ENCODE assay signal across 13 mouse cellular contexts in the genomic region with DNA sequence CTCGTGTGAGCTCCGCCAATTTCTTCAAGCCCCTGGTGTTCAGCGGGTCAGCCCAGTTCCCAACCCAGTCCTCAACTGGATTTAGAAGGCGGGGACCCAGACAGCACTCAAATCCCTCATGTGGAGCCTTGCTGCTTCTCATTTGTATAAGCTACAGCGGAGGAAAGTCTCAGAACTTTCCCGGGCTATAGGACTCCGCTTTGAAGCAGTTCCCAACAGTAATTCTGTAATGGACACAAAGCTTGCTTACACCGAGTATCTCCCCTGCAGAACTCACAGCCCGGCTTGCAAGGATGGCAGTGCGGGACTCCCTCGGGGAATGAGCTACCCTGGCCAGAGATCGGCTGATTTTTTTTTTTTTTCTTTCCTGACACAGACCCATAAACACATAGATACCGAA. TPM values are rescaled to one million over a fixed set of nuclear protein-coding genes. Genes with fewer than 3 reads are reported as not detected.
A peak's percentile ranks its signal among the peaks of the same experiment; 100 is the strongest.
DNase-seq lines count a peak whose midpoint lies in the region; ATAC-seq and TF ChIP-seq lines count a peak whose summit lies in the region.
"Had no signal": no experiment of that assay in that cellular context is flagged by ENCODE, and none has a peak within 500 bp of the region (broad histone marks: within the 10 kb centered on the region; RNA-seq: fewer than 3 reads in every experiment).

No protein-coding gene starts in this region.

- no peaks in the 10 kb centered on the region for H3K36me3 ChIP-seq in heart, embryonic 15.5 days
- no peaks in the 10 kb centered on the region for H3K36me3 ChIP-seq in forebrain, embryonic 12.5 days (replicated peaks)
- H3K36me3 ChIP-seq in hindbrain, postnatal 0 days (ENCODE audit: insufficient read depth, low read length), result no peaks in the 10 kb centered on the region
- no peaks in the 10 kb centered on the region for H3K36me3 ChIP-seq in neural tube, embryonic 11.5 days (ENCODE audit: control insufficient read depth, insufficient read depth, low read length)
- H3K36me3 ChIP-seq: lung, embryonic 15.5 days had no signal

- 16% methylated on average over 13 of the region's 13 CpGs for WGBS in heart, embryonic 15.5 days
- under 1% methylated on average over 13 of the region's 13 CpGs for WGBS in forebrain, embryonic 12.5 days
- 3% methylated on average over 13 of the region's 13 CpGs for WGBS in hindbrain, postnatal 0 days
- WGBS in neural tube, embryonic 11.5 days, result 7% methylated on average over 13 of the region's 13 CpGs

- no peak overlapping the region for H3K9ac ChIP-seq in heart, embryonic 15.5 days
- H3K9ac ChIP-seq in forebrain, embryonic 12.5 days, result peak overlapping the region; percentile 50; the same call in 1 of the 2 replicates
- no peak overlapping the region for H3K9ac ChIP-seq in hindbrain, postnatal 0 days (replicated peaks; ENCODE audit: low read length)
- H3K9ac ChIP-seq in neural tube, embryonic 11.5 days (ENCODE audit: low read length), result no peak overlapping the region
- H3K9ac ChIP-seq: lung, embryonic 15.5 days had no signal

- ATAC-seq in heart, embryonic 15.5 days (replicated peaks; ENCODE audit: insufficient number of reproducible peaks, insufficient read depth, low FRiP score, low read depth), result no peak
- peak; percentile 78 for ATAC-seq in forebrain, embryonic 12.5 days (ENCODE audit: low FRiP score)
- ATAC-seq in hindbrain, postnatal 0 days, result peak; percentile 40; the same call in 1 of the 2 replicates
- no peak for ATAC-seq in neural tube, embryonic 11.5 days (ENCODE audit: insufficient read depth, low FRiP score, low TSS enrichment)
- no peak for ATAC-seq in granulocyte monocyte progenitor cell, adult 5-6 weeks (replicated peaks; ENCODE audit: poor library complexity, severe bottlenecking)

- peaks cover 34% of the 10 kb centered on the region for H3K27me3 ChIP-seq in heart, embryonic 15.5 days
- peaks cover 16% of the 10 kb centered on the region; the same call in 1 of the 2 replicates for H3K27me3 ChIP-seq in forebrain, embryonic 12.5 days
- H3K27me3 ChIP-seq in hindbrain, postnatal 0 days (ENCODE audit: insufficient read depth, low read length), result peaks cover 30% of the 10 kb centered on the region
- peaks cover 50% of the 10 kb centered on the region for H3K27me3 ChIP-seq in neural tube, embryonic 11.5 days (ENCODE audit: control insufficient read depth, insufficient read depth, low read length)

- no peak for DNase-seq in heart, postnatal 4 days
- DNase-seq in hindbrain, postnatal 0 days (ENCODE audit: low spot score), result peak; percentile 10
- DNase-seq in neural tube, embryonic 11.5 days (ENCODE audit: low spot score), result peak; percentile 32
- no peak for DNase-seq in gastrocnemius, postnatal 36 days
- DNase-seq in left cerebral cortex, adult 2 months (ENCODE audit: extremely low spot score in 1 of 2, low spot score in 2 of 2), result no peak
- DNase-seq: cerebellum, adult 11-12 months; kidney, postnatal 10 days had no signal

- intact Hi-C loops in gastrocnemius, postnatal 36 days (cut with DNase I), result no loop called here
- intact Hi-C loops in left cerebral cortex, adult 2 months (cut with DNase I), result no loop called here

- H3K4me2 ChIP-seq in heart, embryonic 15.5 days, result peak overlapping the region; percentile 41
- H3K4me2 ChIP-seq in forebrain, embryonic 12.5 days, result peak overlapping the region; percentile 42
- peak overlapping the region; percentile 23; the same call in 1 of the 2 replicates for H3K4me2 ChIP-seq in hindbrain, postnatal 0 days (ENCODE audit: low read depth, low read length)
- H3K4me2 ChIP-seq in neural tube, embryonic 11.5 days (ENCODE audit: low read depth), result peak overlapping the region; percentile 19; the same call in 1 of the 2 replicates
- H3K4me2 ChIP-seq: lung, embryonic 15.5 days had no signal

- H3K4me3 ChIP-seq in heart, embryonic 15.5 days, result peak overlapping the region; percentile 3; the same call in 1 of the 2 replicates
- H3K4me3 ChIP-seq in forebrain, embryonic 12.5 days (replicated peaks), result peak overlapping the region; percentile 11; the same call in 1 of the 2 replicates
- no peak overlapping the region for H3K4me3 ChIP-seq in hindbrain, postnatal 0 days (ENCODE audit: low read length)
- H3K4me3 ChIP-seq in neural tube, embryonic 11.5 days (ENCODE audit: low read depth, low read length), result no peak overlapping the region
- H3K4me3 ChIP-seq in left cerebral cortex, adult 2 months, result no peak overlapping the region
- H3K4me3 ChIP-seq: lung, embryonic 15.5 days; myocyte had no signal

- peaks cover 10% of the 10 kb centered on the region for H3K4me1 ChIP-seq in heart, embryonic 15.5 days (replicated peaks)
- peaks cover 34% of the 10 kb centered on the region for H3K4me1 ChIP-seq in forebrain, embryonic 12.5 days
- H3K4me1 ChIP-seq in hindbrain, postnatal 0 days (ENCODE audit: insufficient read depth, low read length), result peaks cover 7% of the 10 kb centered on the region; the same call in 1 of the 2 replicates
- H3K4me1 ChIP-seq in neural tube, embryonic 11.5 days (ENCODE audit: control insufficient read depth, insufficient read depth, low read length), result no peaks in the 10 kb centered on the region
- H3K4me1 ChIP-seq: lung, embryonic 15.5 days had no signal

- H3K27ac ChIP-seq in heart, embryonic 15.5 days, result no peak overlapping the region
- peak overlapping the region; percentile 97 for H3K27ac ChIP-seq in forebrain, embryonic 12.5 days
- H3K27ac ChIP-seq in hindbrain, postnatal 0 days, result no peak overlapping the region
- H3K27ac ChIP-seq in neural tube, embryonic 11.5 days (ENCODE audit: low read depth, low read length), result no peak overlapping the region
- H3K27ac ChIP-seq in left cerebral cortex, adult 2 months, result no peak overlapping the region
- H3K27ac ChIP-seq: lung, embryonic 15.5 days had no signal

- no peak for TF ChIP-seq CTCF in hindbrain, postnatal 0 days (IDR thresholded peaks at IDR 0.05; ENCODE audit: low read depth)
- TF ChIP-seq CTCF in left cerebral cortex, adult 2 months (IDR thresholded peaks at IDR 0.05), result no peak

- no peaks in the 10 kb centered on the region for H3K9me3 ChIP-seq in heart, embryonic 15.5 days (replicated peaks)
- peaks cover 13% of the 10 kb centered on the region; the same call in 1 of the 2 replicates for H3K9me3 ChIP-seq in forebrain, embryonic 12.5 days
- no peaks in the 10 kb centered on the region for H3K9me3 ChIP-seq in hindbrain, postnatal 0 days (ENCODE audit: low read length)
- H3K9me3 ChIP-seq in neural tube, embryonic 11.5 days (ENCODE audit: control insufficient read depth, low read length), result no peaks in the 10 kb centered on the region
- H3K9me3 ChIP-seq: lung, embryonic 15.5 days had no signal

RNA-seq across cellular contexts. Expression of a gene that starts 45.1 kb away (rescaled TPM):
- 0.08 and 0.09 TPM in 2 replicates for polyA plus RNA-seq in heart, embryonic 15.5 days (2015; fragmentation: Nextera tagmentation; extraction: Ambion mirVana)
- under 1 TPM in 1 of 2 experiments, not detected in 1; 0.23 TPM for total RNA-seq in heart, postnatal 4 days (2021)
- 0.43 TPM in 1 of 2 replicates, not detected in the other for polyA plus RNA-seq in forebrain, embryonic 12.5 days (2016; fragmentation: Nextera tagmentation; extraction: Ambion mirVana)
- total RNA-seq in hindbrain, postnatal 0 days (2014; rRNA removed), result 1.6 and 2.0 TPM in 2 replicates
- polyA plus RNA-seq in hindbrain, postnatal 0 days (2015; fragmentation: Nextera tagmentation; extraction: Ambion mirVana), result 0.94 and 2.0 TPM in 2 replicates
- polyA plus RNA-seq in neural tube, embryonic 11.5 days (2014; fragmentation: Nextera tagmentation; extraction: Ambion mirVana), result 0.15 TPM in 1 of 2 replicates, not detected in the other
- total RNA-seq in gastrocnemius, postnatal 36 days (2021), result under 1 TPM; 0.32 to 0.74 TPM
- total RNA-seq in granulocyte monocyte progenitor cell, adult 5-6 weeks (2014; fragmentation: Nextera tagmentation), result not detected in 2 replicates
- total RNA-seq in granulocyte monocyte progenitor cell, adult 5-6 weeks (2017), result 0.88 TPM in 1 of 2 replicates, not detected in the other
- under 1 TPM; 0.72 to 0.91 TPM for total RNA-seq in left cerebral cortex, adult 2 months (2021)
- total RNA-seq: adrenal gland, postnatal 25 days had no signal

Comparison
In these comparisons a context has a peak if more than half of its experiments do, and no peak if none do; other contexts are left out.
1. ATAC-seq: peak in forebrain, embryonic 12.5 days (single experiment) and hindbrain, postnatal 0 days (single experiment); none in heart, embryonic 15.5 days (single experiment), neural tube, embryonic 11.5 days (single experiment) and granulocyte monocyte progenitor cell, adult 5-6 weeks (single experiment).
2. H3K4me3 ChIP-seq: peak in heart, embryonic 15.5 days (single experiment) and forebrain, embryonic 12.5 days (single experiment); none in hindbrain, postnatal 0 days (single experiment), neural tube, embryonic 11.5 days (single experiment) and left cerebral cortex, adult 2 months (single experiment).
3. DNase-seq: peak in hindbrain, postnatal 0 days (single experiment) and neural tube, embryonic 11.5 days (single experiment); none in heart, postnatal 4 days (single experiment), gastrocnemius, postnatal 36 days (0 of 2) and left cerebral cortex, adult 2 months (0 of 2).
4. Peak in every context shown above with its lines, with median percentiles within 50 percentile points of each other: H3K4me2 ChIP-seq.